Mouse (Mus musculus): Measurements from ENCODE around the gene Lrrn4cl. TPM values are rescaled to one million over a fixed set of nuclear protein-coding genes. Genes with fewer than 3 reads are reported as not detected.
"Not testable (repeated sequence)": the region's sequence is repeated elsewhere in the genome, so short reads cannot be mapped to it uniquely, and the experiment has no call there.

Lrrn4cl gene
- polyA plus RNA-seq, 1 experiment from 2014 or later, result 2.0 TPM

- ATAC-seq, result peak; percentile 26
- 0% methylated on average over 48 of the region's 48 CpGs for WGBS
Observed at GRCm38 (mm10) chr19:8820424-8820956, 30.1 kb upstream of the Lrrn4cl start.

GRCm38 (mm10) chr19:8821146-8821545, 29.4 kb upstream of the Lrrn4cl start:
- Histone ChIP-seq H3K4me2 (replicated peaks) (peak overlapping the region; percentile 80), H3K4me1 (replicated peaks) (peaks cover 19% of the 10 kb centered on the region), H3K27me3 (replicated peaks) (no peaks in the 10 kb centered on the region), H3K9ac (peak overlapping the region; percentile 98), H3K4me3 (replicated peaks) (peak overlapping the region; percentile 98), H3K9me3 (no peaks in the 10 kb centered on the region), H3K36me3 (peaks cover 12% of the 10 kb centered on the region), H3K27ac (peak overlapping the region; percentile 100)
- no peak for ATAC-seq
- WGBS, result 0% methylated on average over 7 of the region's 7 CpGs

More at GRCm38 (mm10) chr19:8820424-8820956, 30.1 kb upstream of the Lrrn4cl start:
- peak overlapping the region; percentile 98 for H3K9ac ChIP-seq
- H3K4me3 ChIP-seq (replicated peaks), result peak overlapping the region; percentile 98
- H3K36me3 ChIP-seq, result peaks cover 16% of the 10 kb centered on the region
- peak overlapping the region; percentile 80 for H3K4me2 ChIP-seq (replicated peaks)
- peak overlapping the region; percentile 100 for H3K27ac ChIP-seq
- H3K4me1 ChIP-seq (replicated peaks), result peaks cover 21% of the 10 kb centered on the region
- no peaks in the 10 kb centered on the region for H3K27me3 ChIP-seq (replicated peaks)
- H3K9me3 ChIP-seq, result no peaks in the 10 kb centered on the region

GRCm38 (mm10) chr19:8822696-8823095, 27.9 kb upstream of the Lrrn4cl start:
- 69% methylated on average over 8 of the region's 8 CpGs for WGBS
- ATAC-seq, result no peak
- H3K36me3 ChIP-seq, result peaks cover 12% of the 10 kb centered on the region

GRCm38 (mm10) chr19:8829660-8830059, 20.9 kb upstream of the Lrrn4cl start, which contains the start of gene AC129217.1:
Gene AC129217.1 (plus strand): TSS chr19:8829773.
- ATAC-seq, result no peak
- Histone ChIP-seq H3K4me2 (replicated peaks) (no peak within 1 kb of the TSS), H3K36me3 (peaks cover 60% of the 10 kb centered on the region), H3K27ac (no peak within 1 kb of the TSS), H3K4me3 (replicated peaks) (no peak within 1 kb of the TSS), H3K27me3 (replicated peaks) (no peaks in the 10 kb centered on the region), H3K9me3 (no peaks in the 10 kb centered on the region), H3K4me1 (replicated peaks) (no peaks in the 10 kb centered on the region), H3K9ac (no peak within 1 kb of the TSS)
- WGBS, result 91% methylated on average over 8 of the region's 8 CpGs

More at GRCm38 (mm10) chr19:8822696-8823095, 27.9 kb upstream of the Lrrn4cl start:
- H3K9me3 ChIP-seq, result no peaks in the 10 kb centered on the region
- peaks cover 9% of the 10 kb centered on the region for H3K4me1 ChIP-seq (replicated peaks)
- H3K9ac ChIP-seq, result peak overlapping the region; percentile 31
- H3K27me3 ChIP-seq (replicated peaks), result no peaks in the 10 kb centered on the region
- peak overlapping the region; percentile 10; the same call in 1 of the 2 replicates for H3K4me3 ChIP-seq (replicated peaks)
- no peak overlapping the region for H3K27ac ChIP-seq
- H3K4me2 ChIP-seq (replicated peaks), result peak overlapping the region; percentile 80

- Histone ChIP-seq H3K27me3 (replicated peaks) (no peaks in the 10 kb centered on the region), H3K9ac (no peak overlapping the region), H3K9me3 (no peaks in the 10 kb centered on the region), H3K4me3 (replicated peaks) (no peak overlapping the region), H3K4me2 (replicated peaks) (no peak overlapping the region), H3K4me1 (replicated peaks) (no peaks in the 10 kb centered on the region), H3K27ac (no peak overlapping the region), H3K36me3 (peaks cover 58% of the 10 kb centered on the region)
- WGBS, result 92% methylated on average over 8 of the region's 8 CpGs
- no peak for ATAC-seq
Observed at GRCm38 (mm10) chr19:8830664-8831063, 19.9 kb upstream of the Lrrn4cl start.

- Histone ChIP-seq H3K4me3 (replicated peaks) (no peak overlapping the region), H3K27ac (no peak overlapping the region), H3K9ac (no peak overlapping the region), H3K9me3 (no peaks in the 10 kb centered on the region), H3K4me1 (replicated peaks) (no peaks in the 10 kb centered on the region), H3K36me3 (peaks cover 58% of the 10 kb centered on the region), H3K4me2 (replicated peaks) (no peak overlapping the region), H3K27me3 (replicated peaks) (no peaks in the 10 kb centered on the region)
- no peak for ATAC-seq
- WGBS, result 84% methylated on average over 11 of the region's 11 CpGs
Observed at GRCm38 (mm10) chr19:8831262-8831661, 19.3 kb upstream of the Lrrn4cl start.

- 91% methylated on average over 4 of the region's 4 CpGs for WGBS
- Histone ChIP-seq H3K4me2 (replicated peaks) (no peak overlapping the region), H3K9ac (no peak overlapping the region), H3K9me3 (no peaks in the 10 kb centered on the region), H3K27me3 (replicated peaks) (no peaks in the 10 kb centered on the region), H3K4me1 (replicated peaks) (peaks cover 4% of the 10 kb centered on the region; the same call in 1 of the 2 replicates), H3K27ac (no peak overlapping the region), H3K4me3 (replicated peaks) (no peak overlapping the region), H3K36me3 (peaks cover 54% of the 10 kb centered on the region)
- ATAC-seq, result no peak
Observed at GRCm38 (mm10) chr19:8832971-8833370, 17.6 kb upstream of the Lrrn4cl start.

- not testable (repeated sequence) for H3K9me3 ChIP-seq; ATAC-seq; H3K4me3 ChIP-seq (replicated peaks); H3K27me3 ChIP-seq (replicated peaks); H3K4me2 ChIP-seq (replicated peaks); H3K27ac ChIP-seq; H3K9ac ChIP-seq
- Histone ChIP-seq H3K36me3 (peaks cover 29% of the 10 kb centered on the region), H3K4me1 (replicated peaks) (peaks cover 12% of the 10 kb centered on the region)
- 94% methylated on average over 10 of the region's 10 CpGs for WGBS
Observed at GRCm38 (mm10) chr19:8836327-8836726, 14.2 kb upstream of the Lrrn4cl start.

- H3K36me3 ChIP-seq, result peaks cover 20% of the 10 kb centered on the region
- peak within 1 kb of the TSS; percentile 97 for H3K27ac ChIP-seq
- ATAC-seq, result peak; percentile 83
- no peaks in the 10 kb centered on the region for H3K9me3 ChIP-seq
- 1% methylated on average over 38 of the region's 38 CpGs for WGBS
- no peaks in the 10 kb centered on the region for H3K27me3 ChIP-seq (replicated peaks)
- H3K9ac ChIP-seq, result peak within 1 kb of the TSS; percentile 68
- H3K4me2 ChIP-seq (replicated peaks), result peak within 1 kb of the TSS; percentile 91
- H3K4me1 ChIP-seq (replicated peaks), result peaks cover 12% of the 10 kb centered on the region
- peak within 1 kb of the TSS; percentile 50 for H3K4me3 ChIP-seq (replicated peaks)
Observed at GRCm38 (mm10) chr19:8837251-8837791, 13.2 kb upstream of the Lrrn4cl start, which contains the start of gene Bscl2. Gene Bscl2 (plus strand): TSS chr19:8837467.

- no peaks in the 10 kb centered on the region for H3K27me3 ChIP-seq (replicated peaks)
- 20% methylated on average over 15 of the region's 15 CpGs for WGBS
- H3K4me2 ChIP-seq (replicated peaks), result peak overlapping the region; percentile 91
- H3K9me3 ChIP-seq, result no peaks in the 10 kb centered on the region
- H3K9ac ChIP-seq, result peak overlapping the region; percentile 68
- H3K4me1 ChIP-seq (replicated peaks), result peaks cover 12% of the 10 kb centered on the region
- peak; percentile 8; the same call in 1 of the 2 replicates for ATAC-seq
- peak overlapping the region; percentile 50 for H3K4me3 ChIP-seq (replicated peaks)
- peaks cover 12% of the 10 kb centered on the region for H3K36me3 ChIP-seq
- H3K27ac ChIP-seq, result peak overlapping the region; percentile 97
Observed at GRCm38 (mm10) chr19:8838041-8838730, 12.4 kb upstream of the Lrrn4cl start.

GRCm38 (mm10) chr19:8839103-8839907, 11.3 kb upstream of the Lrrn4cl start, which contains the start of gene Gng3:
Gene Gng3 (minus strand): TSS chr19:8839194.
- Histone ChIP-seq H3K27me3 (replicated peaks) (no peaks in the 10 kb centered on the region), H3K4me3 (replicated peaks) (peak within 1 kb of the TSS; percentile 50), H3K36me3 (peaks cover 7% of the 10 kb centered on the region; the same call in 1 of the 2 replicates), H3K27ac (peak within 1 kb of the TSS; percentile 97), H3K9me3 (no peaks in the 10 kb centered on the region), H3K4me2 (replicated peaks) (peak within 1 kb of the TSS; percentile 91), H3K9ac (peak within 1 kb of the TSS; percentile 68), H3K4me1 (replicated peaks) (peaks cover 12% of the 10 kb centered on the region)
- whole genome bisulfite sequencing, result 69% methylated on average over 11 of the region's 11 CpGs
- ATAC-seq, result no peak
